Mouse (Mus musculus): ENCODE data around the gene Efemp2. TPM values are rescaled to one million over a fixed set of nuclear protein-coding genes. Genes with fewer than 3 reads are reported as not detected.

The Efemp2 gene
- polyA plus RNA-seq, 2 experiments: 193 to 239 TPM

DNA sequence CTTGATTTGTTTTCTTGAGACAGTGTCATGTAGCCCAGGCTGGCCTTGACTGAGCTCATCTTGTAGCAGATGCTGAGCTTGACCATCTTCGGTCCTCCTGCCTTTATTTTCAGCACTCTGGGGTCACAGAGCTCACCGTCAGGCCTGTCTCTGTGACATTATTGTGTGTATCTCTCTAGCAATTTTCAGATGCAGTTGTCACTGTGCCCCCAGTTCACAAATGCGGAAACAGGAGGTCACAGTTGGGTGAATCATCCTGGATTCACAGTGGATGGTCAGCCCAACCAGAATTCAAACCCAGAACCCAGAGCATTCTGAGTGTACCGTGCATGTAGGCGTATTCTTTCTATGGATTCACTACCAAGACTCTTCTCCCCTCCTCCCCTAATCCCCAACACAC lies 28.0 kb upstream of the Efemp2 start:
- Histone ChIP-seq H3K9me3 (ENCODE audit: control insufficient read depth, low read length) (no peaks in the 10 kb centered on the region), H3K27me3 (ENCODE audit: control insufficient read depth, insufficient read depth, low read length) (peaks cover 40% of the 10 kb centered on the region), H3K27ac (replicated peaks; ENCODE audit: low read depth, low read length) (no peak overlapping the region), H3K4me3 (replicated peaks; ENCODE audit: low read length) (no peak overlapping the region), H3K4me1 (ENCODE audit: control insufficient read depth, insufficient read depth, low read length) (peaks cover 9% of the 10 kb centered on the region), H3K4me2 (replicated peaks; ENCODE audit: low read depth, low read length, severe bottlenecking) (no peak overlapping the region), H3K9ac (ENCODE audit: low read depth, low read length, severe bottlenecking) (no peak overlapping the region), H3K36me3 (ENCODE audit: control insufficient read depth, insufficient read depth, low read length) (no peaks in the 10 kb centered on the region)
- ATAC-seq (ENCODE audit: low FRiP score, low read depth): no peak
- WGBS: 79% methylated on average over 5 of the region's 5 CpGs
- no peak for DNase-seq (ENCODE audit: low spot score)
- TF ChIP-seq POLR2A (IDR thresholded peaks at IDR 0.05; ENCODE audit: borderline replicate concordance, extremely low read depth, insufficient read depth, insufficient read length): no peak

DNA sequence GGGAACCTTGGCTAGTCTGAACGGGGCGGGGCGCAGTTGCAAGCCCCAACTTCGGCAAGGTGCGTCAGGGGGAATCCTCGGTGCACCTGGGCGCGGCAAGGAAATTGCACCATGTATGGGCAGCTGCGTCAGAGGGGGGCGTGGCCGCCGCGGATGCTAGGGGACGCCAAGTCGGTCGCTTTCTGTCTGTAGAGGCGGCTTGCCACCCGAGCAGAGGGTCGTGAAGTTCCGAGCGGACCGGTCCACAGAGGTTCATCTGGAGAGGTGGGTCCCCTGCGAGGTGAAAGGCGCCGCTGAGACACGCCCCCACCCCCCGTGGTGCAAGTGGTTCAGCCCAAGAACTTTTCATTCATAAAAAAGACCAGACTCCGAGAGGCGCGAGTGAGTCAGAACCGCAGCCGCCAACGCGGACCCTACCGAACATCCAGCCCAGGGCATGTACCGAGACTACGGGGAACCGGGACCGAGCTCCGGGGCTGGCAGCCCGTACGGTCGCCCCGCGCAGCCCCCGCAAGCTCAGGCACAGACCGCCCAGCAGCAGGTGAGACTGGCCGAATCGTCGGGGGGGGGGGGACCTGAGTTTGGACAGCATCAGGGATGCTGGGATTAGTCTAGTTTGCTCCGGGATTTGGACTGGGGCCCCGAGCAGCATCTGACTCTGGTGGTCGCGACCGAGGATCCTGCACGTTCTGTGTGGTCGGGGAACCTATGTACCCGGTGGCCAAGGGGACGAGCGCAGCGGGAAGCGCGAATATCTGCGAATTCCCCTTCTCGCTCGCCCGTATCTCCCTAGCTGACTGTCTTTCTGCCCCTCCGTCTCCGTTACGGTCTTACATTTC lies 26.0 kb upstream of the Efemp2 start, which contains the start of gene Fosl1:
Fosl1 (plus strand) TSS at position 33 of the 839 bp plus-strand sequence.
- H3K4me3 ChIP-seq (replicated peaks; ENCODE audit: low read length): peak within 1 kb of the TSS; percentile 51
- peaks cover 9% of the 10 kb centered on the region for H3K4me1 ChIP-seq (ENCODE audit: control insufficient read depth, insufficient read depth, low read length)
- H3K9ac ChIP-seq (ENCODE audit: low read depth, low read length, severe bottlenecking): peak within 1 kb of the TSS; percentile 45
- H3K36me3 ChIP-seq (ENCODE audit: control insufficient read depth, insufficient read depth, low read length): no peaks in the 10 kb centered on the region
- H3K27ac ChIP-seq (replicated peaks; ENCODE audit: low read depth, low read length): no peak within 1 kb of the TSS
- no peaks in the 10 kb centered on the region for H3K9me3 ChIP-seq (ENCODE audit: control insufficient read depth, low read length)
- H3K4me2 ChIP-seq (replicated peaks; ENCODE audit: low read depth, low read length, severe bottlenecking): peak within 1 kb of the TSS; percentile 94
- WGBS: 2% methylated on average over 58 of the region's 70 CpGs
- ATAC-seq (ENCODE audit: low FRiP score, low read depth) (peak; percentile 60), DNase-seq (ENCODE audit: low spot score) (peak; percentile 41)
- peaks cover 40% of the 10 kb centered on the region for H3K27me3 ChIP-seq (ENCODE audit: control insufficient read depth, insufficient read depth, low read length)
- TF ChIP-seq POLR2A (IDR thresholded peaks at IDR 0.05; ENCODE audit: borderline replicate concordance, extremely low read depth, insufficient read depth, insufficient read length): no peak

DNA sequence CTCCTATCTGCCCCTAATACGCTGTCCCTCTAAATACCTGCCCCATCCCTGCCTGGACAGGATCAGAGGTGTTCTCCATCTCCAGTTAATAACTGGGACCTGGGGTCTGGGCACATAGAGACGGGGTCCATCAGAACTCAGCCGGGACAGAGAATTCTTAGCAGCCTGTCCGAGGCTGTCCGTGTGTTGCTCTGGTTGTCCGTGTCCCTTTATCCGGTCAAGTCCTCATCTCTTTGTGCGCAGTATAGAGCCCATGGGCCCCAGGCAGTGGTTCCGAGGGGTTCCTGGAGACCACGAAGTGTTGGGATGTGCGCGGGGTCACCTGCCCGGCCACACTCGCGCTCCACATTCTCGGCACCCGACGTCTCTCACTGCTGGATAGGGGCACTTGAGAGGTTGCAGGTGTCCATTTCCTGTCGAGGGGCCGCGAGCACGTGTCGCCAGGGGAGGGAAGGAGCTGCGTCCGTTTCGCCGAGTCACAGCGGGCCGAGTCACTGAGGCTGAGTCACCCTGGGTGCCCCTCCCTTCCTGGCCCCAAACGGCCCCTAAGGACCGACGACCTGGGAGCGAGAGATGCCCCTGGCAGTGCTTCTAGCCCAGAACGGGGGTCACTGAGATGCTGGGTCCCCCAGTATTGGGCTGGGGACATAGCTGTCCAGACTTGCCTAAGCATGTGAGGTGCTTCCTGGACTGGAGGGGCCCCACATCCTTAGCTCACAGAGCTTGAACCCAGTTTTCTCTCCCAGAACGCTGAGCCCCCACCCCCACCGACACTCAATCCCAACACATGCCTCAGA lies 25.2 kb upstream of the Efemp2 start:
- Histone ChIP-seq H3K9ac (ENCODE audit: low read depth, low read length, severe bottlenecking) (0 out of 2 replicates have a peak overlapping the region, but pooled peaks have one; percentile 45), H3K4me1 (ENCODE audit: control insufficient read depth, insufficient read depth, low read length) (peaks cover 9% of the 10 kb centered on the region), H3K36me3 (ENCODE audit: control insufficient read depth, insufficient read depth, low read length) (peaks cover under 1% of the 10 kb centered on the region; the same call in 1 of the 2 replicates), H3K27me3 (ENCODE audit: control insufficient read depth, insufficient read depth, low read length) (peaks cover 40% of the 10 kb centered on the region), H3K9me3 (ENCODE audit: control insufficient read depth, low read length) (no peaks in the 10 kb centered on the region), H3K4me3 (replicated peaks; ENCODE audit: low read length) (peak overlapping the region; percentile 51), H3K27ac (replicated peaks; ENCODE audit: low read depth, low read length) (no peak overlapping the region), H3K4me2 (replicated peaks; ENCODE audit: low read depth, low read length, severe bottlenecking) (peak overlapping the region; percentile 94)
- 6% methylated on average over 31 of the region's 36 CpGs for WGBS
- ATAC-seq (ENCODE audit: low FRiP score, low read depth) (no peak), DNase-seq (ENCODE audit: low spot score) (no peak)
- TF ChIP-seq POLR2A (IDR thresholded peaks at IDR 0.05; ENCODE audit: borderline replicate concordance, extremely low read depth, insufficient read depth, insufficient read length): no peak

DNA sequence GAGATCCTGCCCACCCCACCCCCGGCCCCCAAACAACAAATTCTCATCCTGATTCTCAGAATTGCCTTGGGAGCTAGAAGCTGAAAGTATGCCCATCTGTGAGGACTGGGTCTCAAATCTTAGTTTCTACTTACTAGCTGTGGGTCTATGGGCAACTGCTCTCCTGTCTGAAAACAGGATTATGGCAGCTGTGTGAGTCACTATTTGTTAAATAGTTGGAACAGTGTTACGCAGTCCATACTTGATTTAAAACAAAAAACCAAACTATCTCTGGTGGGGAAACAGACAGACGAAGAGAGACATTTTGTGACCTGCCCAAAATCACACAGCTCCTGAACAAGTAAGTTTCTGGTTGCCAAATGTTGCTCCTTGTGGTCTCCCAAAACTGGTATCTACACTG lies 24.1 kb upstream of the Efemp2 start:
- no peak for ATAC-seq (ENCODE audit: low FRiP score, low read depth)
- H3K4me1 ChIP-seq (ENCODE audit: control insufficient read depth, insufficient read depth, low read length): peaks cover 9% of the 10 kb centered on the region
- no peak for DNase-seq (ENCODE audit: low spot score)
- H3K9me3 ChIP-seq (ENCODE audit: control insufficient read depth, low read length): no peaks in the 10 kb centered on the region
- no peak for TF ChIP-seq POLR2A (IDR thresholded peaks at IDR 0.05; ENCODE audit: borderline replicate concordance, extremely low read depth, insufficient read depth, insufficient read length)
- WGBS: 85% methylated on average over 3 of the region's 3 CpGs
- H3K27ac ChIP-seq (replicated peaks; ENCODE audit: low read depth, low read length): no peak overlapping the region
- peaks cover 40% of the 10 kb centered on the region for H3K27me3 ChIP-seq (ENCODE audit: control insufficient read depth, insufficient read depth, low read length)
- H3K36me3 ChIP-seq (ENCODE audit: control insufficient read depth, insufficient read depth, low read length): peaks cover 10% of the 10 kb centered on the region
- no peak overlapping the region for H3K4me3 ChIP-seq (replicated peaks; ENCODE audit: low read length)
- no peak overlapping the region for H3K9ac ChIP-seq (ENCODE audit: low read depth, low read length, severe bottlenecking)
- no peak overlapping the region for H3K4me2 ChIP-seq (replicated peaks; ENCODE audit: low read depth, low read length, severe bottlenecking)

DNA sequence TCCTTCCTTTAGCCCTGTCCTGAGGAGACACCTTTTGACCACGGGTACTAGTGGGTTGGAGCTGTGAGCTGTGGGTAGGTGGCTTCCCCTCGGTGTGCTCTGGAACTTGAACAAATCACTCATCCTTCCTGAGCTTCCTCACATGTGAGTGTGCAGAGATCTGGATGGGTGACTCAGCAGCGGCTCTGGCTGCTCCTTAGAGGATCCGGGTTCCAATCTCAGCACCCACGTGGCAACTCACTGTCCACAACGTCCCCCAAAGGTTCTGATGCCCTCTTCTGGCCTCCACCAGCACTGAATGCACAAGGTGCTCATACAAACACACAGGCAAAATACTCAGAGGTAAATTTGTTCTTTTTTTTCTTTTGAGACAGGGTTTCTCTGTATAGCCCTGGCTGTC lies 22.0 kb upstream of the Efemp2 start:
- no peak for ATAC-seq (ENCODE audit: low FRiP score, low read depth)
- peaks cover 30% of the 10 kb centered on the region for H3K27me3 ChIP-seq (ENCODE audit: control insufficient read depth, insufficient read depth, low read length)
- WGBS: 84% methylated on average over 6 of the region's 6 CpGs
- H3K9me3 ChIP-seq (ENCODE audit: control insufficient read depth, low read length): no peaks in the 10 kb centered on the region
- H3K36me3 ChIP-seq (ENCODE audit: control insufficient read depth, insufficient read depth, low read length): peaks cover 10% of the 10 kb centered on the region
- TF ChIP-seq POLR2A (IDR thresholded peaks at IDR 0.05; ENCODE audit: borderline replicate concordance, extremely low read depth, insufficient read depth, insufficient read length): no peak
- H3K4me1 ChIP-seq (ENCODE audit: control insufficient read depth, insufficient read depth, low read length): peaks cover 18% of the 10 kb centered on the region
- H3K27ac ChIP-seq (replicated peaks; ENCODE audit: low read depth, low read length): no peak overlapping the region
- no peak for DNase-seq (ENCODE audit: low spot score)
- no peak overlapping the region for H3K4me2 ChIP-seq (replicated peaks; ENCODE audit: low read depth, low read length, severe bottlenecking)
- H3K9ac ChIP-seq (ENCODE audit: low read depth, low read length, severe bottlenecking): no peak overlapping the region
- H3K4me3 ChIP-seq (replicated peaks; ENCODE audit: low read length): no peak overlapping the region
